Comparison of ENCODE assay signal across 8 mouse cellular contexts in the genomic region with DNA sequence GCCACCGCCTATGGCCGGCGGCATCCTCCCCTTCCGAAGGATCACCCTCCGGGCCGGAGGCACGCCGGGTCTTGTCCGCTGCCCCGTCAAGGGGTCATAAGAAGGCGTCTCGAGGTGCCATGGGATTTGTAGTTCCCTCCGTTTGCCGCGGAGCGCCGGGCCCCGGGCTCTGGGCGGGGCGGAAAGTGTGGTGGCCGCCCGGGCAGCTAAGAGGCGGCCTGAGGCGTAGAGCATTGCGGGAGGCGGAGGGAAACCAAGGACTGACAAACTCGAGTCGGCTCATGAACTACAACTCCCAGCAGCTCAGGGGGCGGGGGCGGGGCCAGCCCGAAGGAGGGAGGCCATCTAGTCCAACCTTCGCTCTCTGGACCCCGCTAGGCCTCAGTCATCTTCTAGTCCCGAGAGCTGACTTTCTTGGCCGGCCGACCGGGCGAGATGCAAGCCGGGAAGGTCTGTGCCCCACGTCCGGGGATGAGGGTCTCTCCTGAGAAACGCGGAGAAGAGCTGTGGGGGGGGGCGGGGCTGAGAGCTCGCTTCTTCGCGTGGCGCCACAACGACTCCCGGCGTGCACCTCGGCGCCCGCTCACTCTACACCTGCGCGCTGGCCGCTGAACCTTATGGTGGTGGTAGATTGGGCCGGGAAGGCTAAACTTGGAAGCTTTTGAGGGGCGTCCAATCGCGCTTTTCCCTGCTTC. TPM values are rescaled to one million over a fixed set of nuclear protein-coding genes. Genes with fewer than 3 reads are reported as not detected.
DNase-seq lines count a peak whose midpoint lies in the region; ATAC-seq and TF ChIP-seq lines count a peak whose summit lies in the region.

Pomt2 (minus strand) TSS at position 574 of the 695 bp plus-strand sequence.

- H3K27ac ChIP-seq in forebrain, embryonic 10.5 days: peak within 1 kb of the TSS; percentile 97
- peak within 1 kb of the TSS; percentile 97 for H3K27ac ChIP-seq in heart, embryonic 15.5 days
- peak within 1 kb of the TSS; percentile 62 for H3K27ac ChIP-seq in liver, embryonic 14.5 days
- H3K27ac ChIP-seq in neural tube, embryonic 11.5 days (ENCODE audit: low read depth, low read length): peak within 1 kb of the TSS; percentile 83
- H3K27ac ChIP-seq in stomach, postnatal 0 days (replicated peaks): peak within 1 kb of the TSS; percentile 89

- H3K27me3 ChIP-seq in forebrain, embryonic 10.5 days (ENCODE audit: poor library complexity, severe bottlenecking): no peaks in the 10 kb centered on the region
- no peaks in the 10 kb centered on the region for H3K27me3 ChIP-seq in heart, embryonic 15.5 days
- no peaks in the 10 kb centered on the region for H3K27me3 ChIP-seq in liver, embryonic 14.5 days (ENCODE audit: control insufficient read depth, insufficient read depth, low read length)
- no peaks in the 10 kb centered on the region for H3K27me3 ChIP-seq in neural tube, embryonic 11.5 days (ENCODE audit: control insufficient read depth, insufficient read depth, low read length)
- H3K27me3 ChIP-seq in stomach, postnatal 0 days (ENCODE audit: control insufficient read depth, insufficient read depth, low read length): no peaks in the 10 kb centered on the region

- peak; percentile 79 to 81 for DNase-seq in CD8-positive naive resting alpha-beta T cell, adult 2 months (ENCODE audit: low read depth in 2 of 2, low spot score in 2 of 2)
- peak; percentile 88 for DNase-seq in c-Kit-positive CD71-negative TER-119-negative erythroid progenitor cells, embryonic 14.5 days (ENCODE audit: low read depth)
- peak; percentile 94 for DNase-seq in forebrain, embryonic 10.5 days (ENCODE audit: extremely low spot score, low spot score)
- DNase-seq in kidney, postnatal 25 days: peak; percentile 92 to 98
- peak; percentile 91 to 94 (median 92) for DNase-seq in liver, embryonic 14.5 days (ENCODE audit: low read depth in 3 of 3, low spot score in 3 of 3)
- DNase-seq in neural tube, embryonic 11.5 days (ENCODE audit: low spot score): peak; percentile 94
- peak; percentile 96 for DNase-seq in stomach, postnatal 0 days (ENCODE audit: low spot score)

- peak within 1 kb of the TSS; percentile 73 for H3K4me2 ChIP-seq in heart, embryonic 15.5 days
- H3K4me2 ChIP-seq in liver, embryonic 14.5 days (ENCODE audit: low read depth): peak within 1 kb of the TSS; percentile 61
- peak within 1 kb of the TSS; percentile 49 for H3K4me2 ChIP-seq in neural tube, embryonic 11.5 days (ENCODE audit: low read depth)
- peak within 1 kb of the TSS; percentile 71 for H3K4me2 ChIP-seq in stomach, postnatal 0 days (replicated peaks; ENCODE audit: low read depth)

- TF ChIP-seq CTCF in liver, embryonic 14.5 days (IDR thresholded peaks at IDR 0.05; ENCODE audit: low read depth): 0 out of 2 replicates have a peak, but pooled peaks have one; percentile 2
- no peak for TF ChIP-seq CTCF in stomach, postnatal 0 days (IDR thresholded peaks at IDR 0.05; ENCODE audit: low read depth)

- ATAC-seq in heart, embryonic 15.5 days (replicated peaks; ENCODE audit: insufficient number of reproducible peaks, insufficient read depth, low FRiP score, low read depth): peak; percentile 98
- ATAC-seq in liver, embryonic 14.5 days (ENCODE audit: insufficient read depth): peak; percentile 96
- ATAC-seq in neural tube, embryonic 11.5 days (ENCODE audit: insufficient read depth, low FRiP score, low TSS enrichment): peak; percentile 94
- ATAC-seq in stomach, postnatal 0 days (ENCODE audit: low FRiP score, low TSS enrichment): peak; percentile 99

- peak within 1 kb of the TSS; percentile 86 for H3K4me3 ChIP-seq in forebrain, embryonic 10.5 days
- H3K4me3 ChIP-seq in heart, embryonic 15.5 days: peak within 1 kb of the TSS; percentile 77
- peak within 1 kb of the TSS; percentile 67 to 73 for H3K4me3 ChIP-seq in liver, embryonic 14.5 days (ENCODE audit: insufficient read depth in 1 of 2, low read depth in 2 of 2, low read length in 2 of 2)
- H3K4me3 ChIP-seq in neural tube, embryonic 11.5 days (ENCODE audit: low read depth, low read length): peak within 1 kb of the TSS; percentile 64
- peak within 1 kb of the TSS; percentile 79 for H3K4me3 ChIP-seq in stomach, postnatal 0 days (ENCODE audit: low read depth, low read length)

- peaks cover 24% of the 10 kb centered on the region for H3K4me1 ChIP-seq in forebrain, embryonic 10.5 days
- H3K4me1 ChIP-seq in heart, embryonic 15.5 days (replicated peaks): peaks cover 16% of the 10 kb centered on the region
- peaks cover 11 to 14% of the 10 kb centered on the region in 2 experiments for H3K4me1 ChIP-seq in liver, embryonic 14.5 days (replicated peaks; ENCODE audit: control insufficient read depth in 2 of 2, insufficient read depth in 2 of 2, low read length in 1 of 2)
- H3K4me1 ChIP-seq in neural tube, embryonic 11.5 days (ENCODE audit: control insufficient read depth, insufficient read depth, low read length): peaks cover 3% of the 10 kb centered on the region; the same call in 1 of the 2 replicates
- no peaks in the 10 kb centered on the region for H3K4me1 ChIP-seq in stomach, postnatal 0 days (replicated peaks; ENCODE audit: control insufficient read depth, insufficient read depth)

- peak within 1 kb of the TSS; percentile 79 for H3K9ac ChIP-seq in heart, embryonic 15.5 days
- peak within 1 kb of the TSS; percentile 53 for H3K9ac ChIP-seq in liver, embryonic 14.5 days (replicated peaks)
- peak within 1 kb of the TSS; percentile 57 for H3K9ac ChIP-seq in neural tube, embryonic 11.5 days (ENCODE audit: low read length)
- H3K9ac ChIP-seq in stomach, postnatal 0 days (ENCODE audit: low read length): peak within 1 kb of the TSS; percentile 71

- H3K36me3 ChIP-seq in forebrain, embryonic 10.5 days (replicated peaks): peaks cover 22% of the 10 kb centered on the region
- H3K36me3 ChIP-seq in heart, embryonic 15.5 days: 0 out of 2 replicates have a peak, but pooled peaks cover 5% of the 10 kb centered on the region
- no peaks in the 10 kb centered on the region for H3K36me3 ChIP-seq in liver, embryonic 14.5 days (replicated peaks; ENCODE audit: control insufficient read depth, insufficient read depth, low read depth)
- no peaks in the 10 kb centered on the region; the same call in 1 of the 2 replicates for H3K36me3 ChIP-seq in neural tube, embryonic 11.5 days (ENCODE audit: control insufficient read depth, insufficient read depth, low read length)
- no peaks in the 10 kb centered on the region; the same call in 1 of the 2 replicates for H3K36me3 ChIP-seq in stomach, postnatal 0 days (ENCODE audit: control insufficient read depth, insufficient read depth, low read length)

- no peak for TF ChIP-seq EP300 in liver, embryonic 14.5 days (IDR thresholded peaks at IDR 0.05; ENCODE audit: low read depth)
- TF ChIP-seq EP300 in stomach, postnatal 0 days (optimal IDR thresholded peaks at IDR 0.05): no peak

- H3K9me3 ChIP-seq in forebrain, embryonic 10.5 days: peaks cover 14% of the 10 kb centered on the region
- no peaks in the 10 kb centered on the region for H3K9me3 ChIP-seq in heart, embryonic 15.5 days (replicated peaks)
- H3K9me3 ChIP-seq in liver, embryonic 14.5 days (ENCODE audit: control insufficient read depth, low read length): peaks cover 4% of the 10 kb centered on the region
- H3K9me3 ChIP-seq in neural tube, embryonic 11.5 days (ENCODE audit: control insufficient read depth, low read length): no peaks in the 10 kb centered on the region
- H3K9me3 ChIP-seq in stomach, postnatal 0 days (ENCODE audit: control insufficient read depth, low read length): no peaks in the 10 kb centered on the region

- under 1% methylated on average over 61 of the region's 61 CpGs for WGBS in forebrain, embryonic 10.5 days
- WGBS in heart, embryonic 15.5 days: under 1% methylated on average over 61 of the region's 61 CpGs
- WGBS in liver, embryonic 14.5 days (ENCODE audit: insufficient replicate concordance): under 1% methylated on average over 59 of the region's 61 CpGs
- under 1% methylated on average over 61 of the region's 61 CpGs for WGBS in neural tube, embryonic 11.5 days
- WGBS in stomach, postnatal 0 days: under 1% methylated on average over 60 of the region's 61 CpGs

RNA-seq across cellular contexts. Expression of gene Pomt2, which starts in this region (rescaled TPM):
- 15.5 and 16.6 TPM in 2 replicates for polyA plus RNA-seq in forebrain, embryonic 10.5 days (2016; fragmentation: Nextera tagmentation; extraction: Ambion mirVana)
- polyA plus RNA-seq in heart, embryonic 15.5 days (2015; fragmentation: Nextera tagmentation; extraction: Ambion mirVana): 10.4 and 12.8 TPM in 2 replicates
- 2.6 and 2.8 TPM in 2 replicates for polyA plus RNA-seq in liver, embryonic 14.5 days (2012; rRNA removed)
- polyA plus RNA-seq in liver, embryonic 14.5 days (2014; fragmentation: Nextera tagmentation; extraction: Ambion mirVana): 3.9 and 4.9 TPM in 2 replicates
- polyA plus RNA-seq in neural tube, embryonic 11.5 days (2014; fragmentation: Nextera tagmentation; extraction: Ambion mirVana): 14.3 and 17.6 TPM in 2 replicates
- 4.4 and 4.8 TPM in 2 replicates for polyA plus RNA-seq in stomach, postnatal 0 days (2015; fragmentation: Nextera tagmentation; extraction: Ambion mirVana)

Comparison
In these comparisons a context has a peak if more than half of its experiments do, and no peak if none do; other contexts are left out.
1. Peak in every context shown above with its lines: DNase-seq, ATAC-seq, H3K4me3 ChIP-seq and H3K27ac ChIP-seq.